Mouse (Mus musculus) adrenal gland (tissue): Measurements from ENCODE around the gene Syngap1.

ENCODE experiments used
- intact Hi-C: fragments of 180-260 bp; cut with DNase I; formaldehyde crosslinking; loops from one replicate; pipeline ENCODE4 v1.15.1; 2025

Syngap1 gene

GRCm38 (mm10) chr17:26979426-26979825 is 38.4 kb downstream of the Syngap1 start:
- intact Hi-C loops, result loop anchor here (10.0 kb wide), 1 partner anchor 65 kb away; the partner anchor contains the start of gene Kifc5b

DNA sequence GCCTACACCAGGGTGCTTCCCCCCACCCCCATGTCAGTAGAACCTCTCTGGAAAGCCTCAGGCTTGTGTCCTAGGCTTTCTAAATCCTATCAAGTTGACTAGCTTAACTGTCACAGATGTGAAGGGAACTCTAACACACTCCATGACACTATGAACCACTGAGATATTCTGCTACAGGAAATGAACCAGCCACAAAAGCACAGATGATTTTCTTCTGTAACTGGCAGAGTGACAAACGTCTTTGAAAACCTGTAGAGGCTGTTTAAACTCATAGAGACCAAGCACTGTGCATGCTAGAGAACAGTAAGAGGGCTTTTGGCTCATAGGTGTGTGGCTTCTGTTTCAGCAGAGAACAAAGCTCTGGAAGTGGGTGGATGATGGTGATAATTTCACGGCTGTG is 40.0 kb downstream of the Syngap1 start:
- intact Hi-C loops, result no loop called here

GRCm38 (mm10) chr17:26983382-26983781 is 42.3 kb downstream of the Syngap1 start:
- intact Hi-C loops, result no loop called here

GRCm38 (mm10) chr17:26985503-26986179 is 44.6 kb downstream of the Syngap1 start:
- intact Hi-C loops, result no loop called here

GRCm38 (mm10) chr17:26990521-26990920 is 49.5 kb downstream of the Syngap1 start:
- intact Hi-C loops, result no loop called here

DNA sequence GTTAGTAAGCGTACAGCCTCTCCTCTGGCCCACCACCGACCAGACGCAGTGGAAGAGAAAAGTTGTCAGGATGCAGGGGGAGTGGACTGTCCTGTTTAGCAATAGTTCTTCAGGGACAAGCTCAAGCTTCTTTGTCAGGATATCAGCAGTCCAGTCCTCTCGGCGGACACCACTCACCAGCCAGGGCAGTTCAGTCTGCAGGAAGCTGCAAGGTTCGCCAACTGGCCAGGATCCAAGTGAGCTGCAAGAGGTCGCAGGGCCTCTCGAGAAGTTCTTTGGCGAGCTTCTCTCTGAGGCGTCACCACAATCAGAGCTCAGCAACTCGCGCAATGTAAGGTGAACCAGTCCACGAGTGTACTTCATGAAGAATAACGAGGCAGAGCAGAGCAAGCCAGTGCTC is 53.4 kb downstream of the Syngap1 start:
- intact Hi-C loops, result no loop called here

- intact Hi-C loops, result no loop called here
Measured at GRCm38 (mm10) chr17:26995006-26995405, 54.0 kb downstream of the Syngap1 start.

DNA sequence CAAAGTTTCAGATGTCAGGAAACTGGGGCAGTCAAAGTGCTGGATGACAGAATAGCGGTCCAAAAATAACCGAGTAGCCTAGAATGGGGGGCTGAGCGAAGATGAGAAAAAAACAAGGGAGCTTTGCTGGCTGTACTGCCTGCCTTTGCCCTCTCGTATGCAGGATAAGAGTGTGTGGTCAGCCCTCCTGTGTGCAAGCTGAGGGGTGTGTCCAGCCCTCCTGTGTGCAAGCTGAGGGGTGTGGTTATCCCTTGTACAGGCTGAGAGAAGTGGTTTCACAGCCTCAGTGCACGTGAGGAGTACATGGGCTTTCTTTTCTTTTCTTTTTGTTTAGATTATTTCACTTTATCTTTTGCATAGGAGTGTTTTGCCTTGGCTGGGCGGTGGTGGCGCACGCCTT is 54.5 kb downstream of the Syngap1 start:
- intact Hi-C loops, result no loop called here

DNA sequence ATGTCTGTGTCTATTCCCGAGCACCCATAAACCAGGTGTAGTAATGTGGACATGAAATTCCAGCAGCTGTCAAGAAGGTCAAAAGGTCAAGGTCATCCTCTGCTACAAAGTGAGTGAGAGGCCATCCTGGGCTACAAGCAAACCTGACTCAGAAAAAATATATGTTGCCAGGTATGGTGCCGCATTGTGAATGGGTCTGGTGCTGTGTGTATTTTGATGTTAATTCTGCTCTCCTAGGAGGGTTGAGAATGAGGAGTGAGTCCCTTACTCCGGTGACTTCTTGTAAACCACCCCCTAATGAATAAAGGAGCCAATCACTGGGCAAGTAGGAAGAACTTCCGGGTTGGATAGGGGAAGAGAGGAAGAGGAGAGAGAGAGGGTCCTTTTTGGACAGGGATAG is 56.6 kb downstream of the Syngap1 start:
- intact Hi-C loops, result no loop called here

DNA sequence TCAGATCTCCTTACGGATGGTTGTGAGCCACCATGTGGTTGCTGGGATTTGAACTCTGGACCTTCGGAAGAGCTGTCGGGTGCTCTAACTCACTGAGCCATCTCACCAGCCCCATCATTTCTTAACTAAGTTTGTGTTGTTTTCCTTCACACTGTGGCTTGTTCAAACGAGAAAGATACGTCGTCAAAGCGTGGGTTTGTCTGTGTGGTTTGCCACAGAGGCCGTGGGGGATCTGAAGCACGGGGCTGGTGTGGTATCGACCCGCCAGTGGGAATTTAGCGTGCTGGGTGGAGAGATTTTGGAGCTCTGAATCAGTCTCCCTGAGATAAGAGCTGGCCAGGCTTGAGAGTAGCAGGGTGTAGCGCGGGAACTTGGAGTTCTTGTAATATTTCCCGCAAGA is 57.2 kb downstream of the Syngap1 start:
- intact Hi-C loops, result no loop called here

- intact Hi-C loops, result no loop called here
Measured at GRCm38 (mm10) chr17:26999996-27000395, 58.9 kb downstream of the Syngap1 start.

DNA sequence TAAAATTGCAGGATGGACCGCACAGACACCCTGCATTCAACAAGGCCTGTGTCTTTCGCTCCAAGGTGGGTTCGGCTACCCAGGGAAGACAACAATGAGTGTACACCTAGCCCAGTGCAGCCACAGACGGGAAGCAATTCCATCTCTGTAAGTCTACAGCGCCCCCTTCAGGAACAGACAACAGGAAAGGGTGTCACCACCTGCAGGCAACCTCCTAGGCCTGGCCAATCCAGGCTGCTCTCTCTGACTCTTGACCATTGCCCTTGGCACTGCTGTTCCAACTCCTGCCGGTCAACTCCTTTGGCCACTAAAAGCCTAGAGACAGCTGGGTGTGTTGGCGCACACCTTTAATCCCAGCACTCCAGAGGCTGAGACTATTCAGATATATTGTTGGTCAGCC is 60.1 kb downstream of the Syngap1 start:
- intact Hi-C loops, result no loop called here

- intact Hi-C loops, result no loop called here
Measured at GRCm38 (mm10) chr17:27001889-27002288, 60.8 kb downstream of the Syngap1 start.

GRCm38 (mm10) chr17:27004431-27004830 is 63.4 kb downstream of the Syngap1 start:
- intact Hi-C loops, result no loop called here

- intact Hi-C loops, result no loop called here
Measured at GRCm38 (mm10) chr17:27004903-27005485, 63.9 kb downstream of the Syngap1 start.

- intact Hi-C loops, result no loop called here
Measured at GRCm38 (mm10) chr17:27005644-27006043, 64.6 kb downstream of the Syngap1 start.

DNA sequence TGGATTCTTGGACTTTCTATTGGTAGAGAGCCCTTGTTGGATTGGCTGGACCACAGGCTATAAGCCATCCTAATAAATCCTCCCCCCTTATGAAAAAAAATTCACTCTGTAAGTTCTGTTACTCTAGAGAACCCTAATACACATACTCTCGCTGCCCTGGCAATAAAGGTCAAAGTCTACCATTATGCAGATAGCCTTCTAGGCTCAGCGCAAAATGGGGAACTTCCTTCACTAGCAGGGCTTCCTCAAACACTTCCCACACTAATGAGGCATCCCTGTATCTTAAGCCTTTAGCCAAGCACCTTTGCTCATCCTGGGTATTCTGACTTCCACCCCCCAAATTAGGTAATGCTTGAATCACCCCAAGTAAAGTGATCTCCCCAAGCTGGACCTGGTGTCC is 67.2 kb downstream of the Syngap1 start:
- intact Hi-C loops, result no loop called here

- intact Hi-C loops, result no loop called here
Measured at GRCm38 (mm10) chr17:27011167-27011566, 70.1 kb downstream of the Syngap1 start.

DNA sequence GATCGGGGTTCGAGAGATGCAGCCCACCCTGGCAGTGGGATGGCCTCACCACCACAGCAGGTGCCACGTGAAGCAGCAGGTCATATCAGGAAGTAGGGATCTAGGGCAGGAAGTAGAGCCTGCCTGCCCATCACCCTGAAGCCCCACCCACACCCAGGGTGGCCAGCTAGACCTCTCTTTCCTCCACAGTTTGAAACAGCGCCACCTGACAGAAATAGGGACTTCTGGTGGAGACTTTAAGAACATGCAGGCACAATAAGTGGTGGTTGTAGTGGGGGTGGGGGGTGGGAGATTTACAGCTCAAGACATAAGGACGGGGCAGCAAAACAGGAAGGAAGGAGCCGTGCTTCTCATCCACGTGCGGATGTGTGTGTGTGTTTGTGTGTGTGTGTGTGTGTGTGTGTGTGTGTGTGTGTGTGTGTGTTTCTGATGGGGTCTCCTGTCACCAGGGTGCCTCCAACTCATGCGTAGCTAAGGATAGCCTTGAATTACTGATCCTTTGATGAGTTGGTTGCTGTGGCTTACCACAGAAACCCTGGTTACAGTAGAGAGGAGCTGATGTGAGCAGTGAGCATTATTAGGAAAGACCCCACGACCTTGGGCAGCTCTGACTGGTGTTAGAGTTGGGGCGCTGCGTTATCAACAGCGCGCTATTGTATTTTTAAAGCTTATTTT is 71.1 kb downstream of the Syngap1 start:
- intact Hi-C loops, result no loop called here

DNA sequence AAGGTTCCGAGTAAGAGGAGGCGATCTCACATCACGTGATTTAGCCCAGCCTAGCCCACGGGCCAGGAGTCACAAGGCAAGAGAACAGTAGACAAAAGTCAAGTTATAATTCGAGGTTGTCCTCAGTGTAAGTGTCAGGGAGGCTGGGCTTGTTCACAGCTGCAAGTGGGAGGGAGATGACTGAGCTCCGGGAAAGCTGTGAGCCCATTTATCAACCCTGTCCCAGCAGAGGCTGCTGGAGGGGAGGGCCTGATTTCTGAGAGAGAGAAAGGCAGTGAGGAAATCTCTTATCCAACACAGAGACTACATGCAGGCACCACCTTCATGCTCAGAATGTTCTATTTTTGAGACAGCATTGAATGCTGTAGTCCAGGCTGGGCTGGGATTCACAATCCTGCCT is 71.9 kb downstream of the Syngap1 start:
- intact Hi-C loops, result no loop called here

GRCm38 (mm10) chr17:27017564-27018499 is 76.8 kb downstream of the Syngap1 start:
- intact Hi-C loops, result no loop called here
